Mouse (Mus musculus): ENCODE data around the gene Hoxa3.

- no peak for TF ChIP-seq CTCF (IDR thresholded peaks at IDR 0.05; ENCODE audit: insufficient read depth, low read length)
- TF ChIP-seq POLR2A (IDR thresholded peaks at IDR 0.05; ENCODE audit: borderline replicate concordance, extremely low read depth, low read depth, low read length): no peak
These were observed 41.2 kb downstream of the Hoxa3 start for GRCm38 (mm10) chr6:52171938-52172337.

All from lung, adult 2 months (tissue).